Mouse (Mus musculus): ENCODE results near the gene Trpm7. TPM values are rescaled to one million over a fixed set of nuclear protein-coding genes. Genes with fewer than 3 reads are reported as not detected.

Trpm7 gene
- polyA plus RNA-seq (2012; rRNA removed; ENCODE audit: low replicate concordance): 9.1 TPM in 2 replicates

GRCm38 (mm10) chr2:126875871-126876796 lies at the start of gene Trpm7:
Gene Trpm7, minus strand, starts transcription at chr2:126876230.

GRCm38 (mm10) chr2:126783370-126783769 lies 92.7 kb downstream of the Trpm7 start, which contains the start of gene Usp50:
Gene Usp50, minus strand, starts transcription at chr2:126783470.

Other genes starting within 250 kb of the Trpm7 start
- 9.2 and 12.6 TPM in 2 replicates for gene Gabpb1, start 199.9 kb downstream of the Trpm7 start, polyA plus RNA-seq (2012; rRNA removed; ENCODE audit: low replicate concordance)
- 27.0 and 27.6 TPM in 2 replicates for gene Usp8, start 168.9 kb downstream of the Trpm7 start, polyA plus RNA-seq (2012; rRNA removed; ENCODE audit: low replicate concordance)
- gene Usp50, start 92.8 kb downstream of the Trpm7 start, polyA plus RNA-seq (2012; rRNA removed; ENCODE audit: low replicate concordance): 0.90 and 3.1 TPM in 2 replicates
- gene Sppl2a, start 57.0 kb upstream of the Trpm7 start, polyA plus RNA-seq (2012; rRNA removed; ENCODE audit: low replicate concordance): 20.6 and 23.2 TPM in 2 replicates
- gene Ap4e1, start 132.5 kb upstream of the Trpm7 start, polyA plus RNA-seq (2012; rRNA removed; ENCODE audit: low replicate concordance): 2.9 and 5.0 TPM in 2 replicates
- gene Blvra, start 194.4 kb upstream of the Trpm7 start, polyA plus RNA-seq (2012; rRNA removed; ENCODE audit: low replicate concordance): 13.3 and 27.0 TPM in 2 replicates

All from subcutaneous adipose tissue, adult 2 months (tissue).